Mouse (Mus musculus): ENCODE results near the gene Cntnap5c. TPM values are rescaled to one million over a fixed set of nuclear protein-coding genes. Genes with fewer than 3 reads are reported as not detected.
"Not testable (repeated sequence)": the region's sequence is repeated elsewhere in the genome, so short reads cannot be mapped to it uniquely, and the experiment has no call there.

The Cntnap5c gene
- polyA plus RNA-seq, 1 experiment from 2014 or later: not detected

- no peaks in the 10 kb centered on the region for H3K9me3 ChIP-seq (ENCODE audit: control insufficient read depth, low read length)
- WGBS: 59% methylated on average over 3 of the region's 3 CpGs
- H3K36me3 ChIP-seq (ENCODE audit: control insufficient read depth, insufficient read depth, low read length): no peaks in the 10 kb centered on the region
- H3K27me3 ChIP-seq (replicated peaks; ENCODE audit: control insufficient read depth, insufficient read depth, low read length): no peaks in the 10 kb centered on the region
- H3K4me3 ChIP-seq (ENCODE audit: low read length): no peak overlapping the region
- ATAC-seq: no peak
- no peak overlapping the region for H3K4me2 ChIP-seq (ENCODE audit: low read depth, low read length)
- no peak overlapping the region for H3K9ac ChIP-seq (ENCODE audit: low read depth, low read length)
- 0 out of 2 replicates have a peak, but pooled peaks cover 3% of the 10 kb centered on the region for H3K4me1 ChIP-seq (ENCODE audit: control insufficient read depth, insufficient read depth, low read length)
- no peak overlapping the region for H3K27ac ChIP-seq (ENCODE audit: low read length)
Measured at GRCm38 (mm10) chr17:57799414-57799985, 30.1 kb downstream of the Cntnap5c start.

- Histone ChIP-seq H3K9me3 (ENCODE audit: control insufficient read depth, low read length) (no peaks in the 10 kb centered on the region), H3K4me1 (ENCODE audit: control insufficient read depth, insufficient read depth, low read length) (no peaks in the 10 kb centered on the region), H3K36me3 (ENCODE audit: control insufficient read depth, insufficient read depth, low read length) (no peaks in the 10 kb centered on the region), H3K4me3 (ENCODE audit: low read length) (no peak overlapping the region), H3K9ac (ENCODE audit: low read depth, low read length) (no peak overlapping the region), H3K4me2 (ENCODE audit: low read depth, low read length) (no peak overlapping the region), H3K27ac (ENCODE audit: low read length) (no peak overlapping the region), H3K27me3 (replicated peaks; ENCODE audit: control insufficient read depth, insufficient read depth, low read length) (no peaks in the 10 kb centered on the region)
- 79% methylated on average over 1 of the region's 1 CpGs for WGBS
- ATAC-seq: no peak
Measured at GRCm38 (mm10) chr17:57801180-57801579, 31.8 kb downstream of the Cntnap5c start.

DNA sequence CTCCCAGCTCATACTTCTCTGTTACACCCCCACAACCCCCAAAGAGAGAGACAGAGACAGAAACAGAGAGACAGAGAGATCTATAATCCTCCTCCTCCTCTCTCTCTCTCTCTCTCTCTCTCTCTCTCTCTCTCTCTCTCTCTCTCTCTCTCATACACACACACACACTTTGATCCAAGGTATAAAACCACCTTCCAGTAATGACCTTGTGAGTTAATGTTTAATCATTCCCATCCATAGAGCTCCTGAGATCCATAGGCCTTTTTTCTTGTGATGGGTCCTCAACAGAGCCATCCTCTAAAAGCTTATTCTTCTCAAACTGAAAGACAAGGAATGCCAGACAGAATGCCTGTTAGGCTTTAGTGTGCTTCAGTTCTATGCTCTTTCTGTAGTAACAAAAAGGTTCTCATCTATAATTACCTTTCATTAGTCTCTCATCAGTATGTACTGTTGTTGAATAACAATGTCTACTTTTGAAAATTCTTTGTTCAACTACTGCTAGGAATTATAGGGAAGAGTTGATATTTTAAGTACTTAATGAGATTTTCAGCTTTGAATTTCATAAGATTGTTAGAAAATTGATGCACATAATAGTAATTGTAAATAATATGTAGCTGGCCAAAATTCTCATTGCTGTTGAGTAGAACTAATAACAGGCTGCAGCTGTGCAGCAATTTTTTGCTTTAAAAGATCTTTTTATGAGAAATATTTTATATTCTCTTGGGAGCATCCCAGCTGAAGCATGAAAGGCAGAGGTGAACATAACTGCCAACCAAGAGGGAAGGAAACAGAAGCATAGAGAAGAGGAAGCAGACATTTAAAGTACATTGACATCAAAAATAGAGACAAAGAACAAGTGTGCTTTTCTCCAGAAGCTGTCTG lies 68.0 kb downstream of the Cntnap5c start:
- H3K4me1 ChIP-seq (ENCODE audit: control insufficient read depth, insufficient read depth, low read length): no peaks in the 10 kb centered on the region
- no peaks in the 10 kb centered on the region for H3K36me3 ChIP-seq (ENCODE audit: control insufficient read depth, insufficient read depth, low read length)
- no peak overlapping the region for H3K4me2 ChIP-seq (ENCODE audit: low read depth, low read length)
- H3K9ac ChIP-seq (ENCODE audit: low read depth, low read length): no peak overlapping the region
- no peak overlapping the region for H3K27ac ChIP-seq (ENCODE audit: low read length)
- H3K4me3 ChIP-seq (ENCODE audit: low read length): no peak overlapping the region
- no peaks in the 10 kb centered on the region for H3K9me3 ChIP-seq (ENCODE audit: control insufficient read depth, low read length)
- H3K27me3 ChIP-seq (replicated peaks; ENCODE audit: control insufficient read depth, insufficient read depth, low read length): no peaks in the 10 kb centered on the region
- peak; percentile 59; the same call in 1 of the 2 replicates for ATAC-seq

GRCm38 (mm10) chr17:57855811-57856210 lies 86.4 kb downstream of the Cntnap5c start:
- not testable (repeated sequence) for H3K9ac ChIP-seq (ENCODE audit: low read depth, low read length); H3K36me3 ChIP-seq (ENCODE audit: control insufficient read depth, insufficient read depth, low read length); H3K4me3 ChIP-seq (ENCODE audit: low read length); H3K4me1 ChIP-seq (ENCODE audit: control insufficient read depth, insufficient read depth, low read length); ATAC-seq; H3K9me3 ChIP-seq (ENCODE audit: control insufficient read depth, low read length); H3K27me3 ChIP-seq (replicated peaks; ENCODE audit: control insufficient read depth, insufficient read depth, low read length); H3K4me2 ChIP-seq (ENCODE audit: low read depth, low read length); H3K27ac ChIP-seq (ENCODE audit: low read length)
- no CpG with 5 or more reads among the region's 4 CpGs for WGBS

- Histone ChIP-seq H3K9ac (ENCODE audit: low read depth, low read length) (no peak overlapping the region), H3K36me3 (ENCODE audit: control insufficient read depth, insufficient read depth, low read length) (no peaks in the 10 kb centered on the region), H3K4me1 (ENCODE audit: control insufficient read depth, insufficient read depth, low read length) (no peaks in the 10 kb centered on the region), H3K27me3 (replicated peaks; ENCODE audit: control insufficient read depth, insufficient read depth, low read length) (no peaks in the 10 kb centered on the region), H3K27ac (ENCODE audit: low read length) (no peak overlapping the region), H3K4me2 (ENCODE audit: low read depth, low read length) (no peak overlapping the region), H3K9me3 (ENCODE audit: control insufficient read depth, low read length) (no peaks in the 10 kb centered on the region), H3K4me3 (ENCODE audit: low read length) (no peak overlapping the region)
- ATAC-seq: no peak
Measured at GRCm38 (mm10) chr17:57865996-57866395, 96.6 kb downstream of the Cntnap5c start.

DNA sequence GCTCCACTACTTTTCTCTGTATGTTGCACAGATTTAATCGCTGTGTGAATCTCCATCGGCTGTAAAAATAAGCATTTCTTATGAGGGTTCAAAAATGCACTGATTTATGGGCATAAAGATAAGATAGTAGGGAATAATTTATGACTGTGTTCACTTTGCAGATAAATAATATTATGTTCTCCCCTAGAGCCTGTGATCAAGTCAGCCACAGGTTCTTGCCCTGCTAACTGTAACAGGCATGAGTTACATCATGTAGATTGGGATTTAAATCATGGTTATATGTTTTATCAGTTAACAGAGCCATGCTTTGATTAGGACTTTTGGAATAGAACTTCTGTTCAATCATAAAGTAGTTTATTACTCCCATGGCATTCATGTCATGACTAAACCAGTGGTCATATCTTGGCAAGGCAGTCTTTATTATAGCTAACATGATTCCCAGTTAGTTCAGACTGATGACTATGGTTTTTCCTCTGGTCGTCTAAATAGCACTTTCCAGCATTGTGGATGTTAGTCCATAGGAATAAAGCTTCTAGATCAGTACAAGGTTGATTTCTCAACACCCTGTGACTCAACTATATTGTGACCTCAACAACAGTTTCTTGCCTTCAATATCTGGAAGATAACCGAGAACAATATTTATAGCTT lies 118.5 kb downstream of the Cntnap5c start:
- H3K27me3 ChIP-seq (replicated peaks; ENCODE audit: control insufficient read depth, insufficient read depth, low read length): no peaks in the 10 kb centered on the region
- WGBS: 56% methylated on average over 4 of the region's 4 CpGs
- no peak overlapping the region for H3K9ac ChIP-seq (ENCODE audit: low read depth, low read length)
- no peaks in the 10 kb centered on the region for H3K36me3 ChIP-seq (ENCODE audit: control insufficient read depth, insufficient read depth, low read length)
- H3K27ac ChIP-seq (ENCODE audit: low read length): no peak overlapping the region
- no peak overlapping the region for H3K4me3 ChIP-seq (ENCODE audit: low read length)
- H3K4me2 ChIP-seq (ENCODE audit: low read depth, low read length): no peak overlapping the region
- H3K9me3 ChIP-seq (ENCODE audit: control insufficient read depth, low read length): no peaks in the 10 kb centered on the region
- no peaks in the 10 kb centered on the region for H3K4me1 ChIP-seq (ENCODE audit: control insufficient read depth, insufficient read depth, low read length)
- ATAC-seq: peak; percentile 91

DNA sequence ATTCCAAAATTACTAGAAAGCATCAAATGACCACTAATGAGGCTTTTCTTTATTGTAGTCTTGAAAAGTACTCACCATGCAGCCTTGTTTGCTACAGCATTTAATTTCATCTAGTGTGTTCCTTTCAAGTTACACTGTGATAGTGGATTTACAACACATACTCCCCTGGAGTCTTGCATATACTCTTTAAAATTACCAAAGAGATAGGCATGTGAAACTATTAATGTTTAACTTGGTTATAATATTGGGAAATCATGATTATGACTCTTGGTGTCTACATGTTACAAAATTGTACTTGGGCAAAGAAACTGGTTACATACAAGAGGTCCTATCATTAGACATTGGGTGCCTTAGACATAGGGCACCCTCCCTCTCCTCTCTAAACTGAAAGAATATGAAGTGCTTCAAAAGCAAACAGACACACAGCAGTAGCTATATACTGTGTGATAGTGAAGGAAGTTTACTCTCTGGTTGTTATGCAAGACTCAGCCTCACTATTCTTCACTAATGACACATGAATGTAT lies 142.5 kb downstream of the Cntnap5c start:
- no peak overlapping the region; the same call in 1 of the 2 replicates for H3K27ac ChIP-seq (ENCODE audit: low read length)
- H3K36me3 ChIP-seq (ENCODE audit: control insufficient read depth, insufficient read depth, low read length): no peaks in the 10 kb centered on the region
- no peak overlapping the region for H3K4me3 ChIP-seq (ENCODE audit: low read length)
- no peaks in the 10 kb centered on the region for H3K27me3 ChIP-seq (replicated peaks; ENCODE audit: control insufficient read depth, insufficient read depth, low read length)
- no peaks in the 10 kb centered on the region for H3K9me3 ChIP-seq (ENCODE audit: control insufficient read depth, low read length)
- H3K4me2 ChIP-seq (ENCODE audit: low read depth, low read length): no peak overlapping the region
- no peaks in the 10 kb centered on the region for H3K4me1 ChIP-seq (ENCODE audit: control insufficient read depth, insufficient read depth, low read length)
- peak; percentile 93 for ATAC-seq
- H3K9ac ChIP-seq (ENCODE audit: low read depth, low read length): no peak overlapping the region

GRCm38 (mm10) chr17:57984230-57984629 lies 214.9 kb downstream of the Cntnap5c start:
- H3K4me2 ChIP-seq (ENCODE audit: low read depth, low read length): no peak overlapping the region
- H3K27me3 ChIP-seq (replicated peaks; ENCODE audit: control insufficient read depth, insufficient read depth, low read length): no peaks in the 10 kb centered on the region
- peak; percentile 74; the same call in 1 of the 2 replicates for ATAC-seq
- 64% methylated on average over 3 of the region's 3 CpGs for WGBS
- no peak overlapping the region for H3K9ac ChIP-seq (ENCODE audit: low read depth, low read length)
- no peaks in the 10 kb centered on the region for H3K36me3 ChIP-seq (ENCODE audit: control insufficient read depth, insufficient read depth, low read length)
- no peaks in the 10 kb centered on the region for H3K9me3 ChIP-seq (ENCODE audit: control insufficient read depth, low read length)
- no peak overlapping the region for H3K4me3 ChIP-seq (ENCODE audit: low read length)
- H3K27ac ChIP-seq (ENCODE audit: low read length): no peak overlapping the region
- no peaks in the 10 kb centered on the region for H3K4me1 ChIP-seq (ENCODE audit: control insufficient read depth, insufficient read depth, low read length)

- Histone ChIP-seq H3K27me3 (replicated peaks; ENCODE audit: control insufficient read depth, insufficient read depth, low read length) (no peaks in the 10 kb centered on the region), H3K9me3 (ENCODE audit: control insufficient read depth, low read length) (no peaks in the 10 kb centered on the region), H3K9ac (ENCODE audit: low read depth, low read length) (no peak overlapping the region), H3K27ac (ENCODE audit: low read length) (no peak overlapping the region), H3K36me3 (ENCODE audit: control insufficient read depth, insufficient read depth, low read length) (no peaks in the 10 kb centered on the region), H3K4me3 (ENCODE audit: low read length) (no peak overlapping the region), H3K4me1 (ENCODE audit: control insufficient read depth, insufficient read depth, low read length) (no peaks in the 10 kb centered on the region), H3K4me2 (ENCODE audit: low read depth, low read length) (no peak overlapping the region)
- ATAC-seq: no peak
- WGBS: 50% methylated on average over 2 of the region's 2 CpGs
Measured at GRCm38 (mm10) chr17:57988420-57988819, 219.1 kb downstream of the Cntnap5c start.

All from intestine, embryonic 16.5 days (tissue).